19 mouse cellular contexts compared by ENCODE assay signal in genomic region chr2:129531102-129531501, GRCm38 (mm10). TPM values are rescaled to one million over a fixed set of nuclear protein-coding genes. Genes with fewer than 3 reads are reported as not detected.
"Had no signal": no experiment of that assay in that cellular context is flagged by ENCODE, and none has a peak within 500 bp of the region (broad histone marks: within the 10 kb centered on the region; RNA-seq: fewer than 3 reads in every experiment).

No protein-coding gene starts in this region.

- H3K27me3 ChIP-seq: liver, embryonic 15.5 days; stomach, embryonic 15.5 days had no signal

- DNase-seq: kidney, postnatal 10 days; kidney, postnatal 4 days; liver; lung, adult 2 months; lung, postnatal 36 days; right cerebral cortex, adult 18-20 months; thymus, adult 2 months; thymus, postnatal 36 days had no signal

- H3K4me3 ChIP-seq: layer of hippocampus, adult 2 months; limb, embryonic 12.5 days; liver, embryonic 15.5 days; midbrain, embryonic 13.5 days; myocyte; neural tube, embryonic 12.5 days; stomach, embryonic 15.5 days had no signal

- H3K27ac ChIP-seq: layer of hippocampus, adult 2 months; limb, embryonic 12.5 days; liver, embryonic 15.5 days; midbrain, embryonic 13.5 days; neural tube, embryonic 12.5 days; stomach, embryonic 15.5 days had no signal

- H3K36me3 ChIP-seq: limb, embryonic 12.5 days; liver, embryonic 15.5 days; midbrain, embryonic 13.5 days; neural tube, embryonic 12.5 days; stomach, embryonic 15.5 days had no signal

- H3K9ac ChIP-seq: limb, embryonic 12.5 days; liver, embryonic 15.5 days; midbrain, embryonic 13.5 days; neural tube, embryonic 12.5 days; stomach, embryonic 15.5 days had no signal

RNA-seq across cellular contexts. Expression of gene F830045P16Rik, which starts 5.3 kb away (rescaled TPM):
- total RNA-seq: megakaryocyte progenitor cell, adult 5-6 weeks had no signal
- polyA plus RNA-seq: kidney, embryonic 14.5 days; limb, embryonic 12.5 days; liver, embryonic 15.5 days; lung, adult 2 months; lung, postnatal 0 days; midbrain, embryonic 13.5 days; myocyte; neural tube, embryonic 12.5 days; testis, adult 2 months had no signal
